Mouse (Mus musculus): ENCODE measurements around the gene Grm7.

DNA sequence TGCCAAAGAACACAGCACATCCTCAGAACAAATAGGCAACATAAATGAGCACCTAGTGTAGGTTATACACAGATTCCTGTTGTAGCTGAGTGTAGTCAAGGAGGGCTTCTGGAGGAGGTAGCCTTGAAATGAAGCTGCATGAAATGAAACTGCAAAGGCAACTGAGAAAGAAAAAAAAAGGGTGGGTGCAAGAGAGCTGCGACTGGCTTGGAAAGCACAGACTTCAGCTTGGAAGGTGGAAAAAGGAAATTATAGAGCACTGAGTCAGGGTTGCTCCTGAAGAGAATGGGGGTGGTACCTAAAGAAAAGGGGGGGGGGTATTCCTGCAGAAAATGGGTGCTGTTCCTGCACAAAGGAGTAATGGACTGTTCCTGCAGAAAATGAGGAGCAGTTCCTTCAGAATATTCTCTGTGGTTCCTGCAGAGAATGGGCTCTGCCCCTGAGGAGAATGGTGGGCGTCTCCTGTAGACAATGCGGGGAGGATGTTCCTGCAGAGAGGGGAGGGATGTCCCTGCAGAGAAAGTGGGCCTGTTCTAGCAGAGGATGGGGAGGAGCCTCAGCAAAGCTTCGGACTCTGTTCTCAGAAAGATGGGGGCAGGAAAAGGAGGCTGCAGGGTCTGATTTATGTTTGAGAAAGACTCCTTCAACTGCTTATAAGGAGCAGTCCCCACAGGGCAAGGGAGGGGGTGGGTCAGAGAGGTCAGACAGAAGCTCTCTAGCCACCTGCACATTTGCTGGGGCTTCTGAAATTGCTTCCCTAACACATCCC lies 726.4 kb downstream of the Grm7 start:
- TF ChIP-seq HCFC1 (IDR thresholded peaks at IDR 0.05; ENCODE audit: borderline replicate concordance, insufficient read depth, low read length) = no peak
- TF ChIP-seq MAFK (IDR thresholded peaks at IDR 0.05; ENCODE audit: insufficient read depth, low read depth, low read length) = no peak
- no peak for TF ChIP-seq ZC3H11A (IDR thresholded peaks at IDR 0.05; ENCODE audit: borderline replicate concordance, low read depth, low read length)
- no peak for TF ChIP-seq ZNF384 (IDR thresholded peaks at IDR 0.05; ENCODE audit: low read depth, low read length)
- TF ChIP-seq CHD2 (IDR thresholded peaks at IDR 0.05; ENCODE audit: low read depth, low read length) = no peak
